ENCODE assay signal across 8 mouse cellular contexts in the genomic region with DNA sequence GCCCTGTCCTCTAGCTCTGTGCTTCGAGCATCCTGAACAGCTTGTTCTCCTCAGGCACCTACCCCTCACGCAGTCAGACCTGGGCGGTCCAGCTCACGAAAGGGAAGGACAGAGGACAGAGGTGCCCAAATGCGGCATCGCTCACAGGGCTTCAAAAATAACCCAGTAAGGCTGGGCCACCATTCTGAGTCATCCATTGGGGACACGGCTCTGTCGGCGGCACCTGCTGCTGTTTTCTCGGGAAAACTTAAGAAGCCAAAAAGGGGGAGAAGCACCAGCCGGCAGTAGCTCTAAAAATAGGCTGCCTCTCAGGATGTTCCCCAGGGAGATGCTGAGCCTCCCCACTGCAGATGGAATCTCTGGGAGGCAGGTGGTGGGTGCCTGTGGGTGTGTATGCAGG. TPM values are rescaled to one million over a fixed set of nuclear protein-coding genes. Genes with fewer than 3 reads are reported as not detected.
DNase-seq lines count a peak whose midpoint lies in the region; ATAC-seq and TF ChIP-seq lines count a peak whose summit lies in the region.

No protein-coding gene starts in this region.

- H3K4me1 ChIP-seq in hindbrain, embryonic 15.5 days (replicated peaks) = peaks cover 20% of the 10 kb centered on the region
- peaks cover 17% of the 10 kb centered on the region for H3K4me1 ChIP-seq in hindbrain, embryonic 12.5 days
- H3K4me1 ChIP-seq in forebrain, embryonic 16.5 days (replicated peaks; ENCODE audit: control insufficient read depth, insufficient read depth, low read length) = peaks cover 16% of the 10 kb centered on the region
- H3K4me1 ChIP-seq in midbrain, postnatal 0 days (ENCODE audit: insufficient read depth, low read length) = peaks cover 7% of the 10 kb centered on the region; the same call in 1 of the 2 replicates
- H3K4me1 ChIP-seq in stomach, postnatal 0 days (replicated peaks; ENCODE audit: control insufficient read depth, insufficient read depth) = peaks cover 6% of the 10 kb centered on the region; the same call in 1 of the 2 replicates

- 11% methylated on average over 11 of the region's 11 CpGs for WGBS in hindbrain, embryonic 15.5 days
- WGBS in hindbrain, embryonic 12.5 days = 11% methylated on average over 11 of the region's 11 CpGs
- WGBS in forebrain, embryonic 16.5 days = 7% methylated on average over 11 of the region's 11 CpGs
- WGBS in midbrain, postnatal 0 days = 14% methylated on average over 11 of the region's 11 CpGs
- WGBS in stomach, postnatal 0 days = 17% methylated on average over 11 of the region's 11 CpGs

- TF ChIP-seq CTCF in midbrain, postnatal 0 days (IDR thresholded peaks at IDR 0.05) = no peak
- TF ChIP-seq CTCF in stomach, postnatal 0 days (IDR thresholded peaks at IDR 0.05; ENCODE audit: low read depth) = no peak

- H3K27me3 ChIP-seq in hindbrain, embryonic 15.5 days = peaks cover 61% of the 10 kb centered on the region
- H3K27me3 ChIP-seq in hindbrain, embryonic 12.5 days = peaks cover 66% of the 10 kb centered on the region
- peaks cover 39% of the 10 kb centered on the region for H3K27me3 ChIP-seq in forebrain, embryonic 16.5 days (replicated peaks; ENCODE audit: control insufficient read depth, insufficient read depth, low read length)
- H3K27me3 ChIP-seq in midbrain, postnatal 0 days (ENCODE audit: insufficient read depth, low read length) = peaks cover 38% of the 10 kb centered on the region
- H3K27me3 ChIP-seq in stomach, postnatal 0 days (ENCODE audit: control insufficient read depth, insufficient read depth, low read length) = 0 out of 2 replicates have a peak, but pooled peaks cover 2% of the 10 kb centered on the region

- no peak overlapping the region for H3K9ac ChIP-seq in hindbrain, embryonic 15.5 days
- no peak overlapping the region for H3K9ac ChIP-seq in hindbrain, embryonic 12.5 days
- 0 out of 2 replicates have a peak overlapping the region, but pooled peaks have one; percentile 5 for H3K9ac ChIP-seq in forebrain, embryonic 16.5 days (replicated peaks; ENCODE audit: low read depth, low read length)
- no peak overlapping the region for H3K9ac ChIP-seq in midbrain, postnatal 0 days (replicated peaks; ENCODE audit: low read length, poor library complexity, severe bottlenecking)
- H3K9ac ChIP-seq in stomach, postnatal 0 days (ENCODE audit: low read length) = no peak overlapping the region

- peak; percentile 70 to 71 for DNase-seq in layer of hippocampus, adult 18-20 months (ENCODE audit: low spot score in 2 of 2)
- DNase-seq in midbrain, postnatal 0 days (ENCODE audit: low spot score) = no peak
- no peak for DNase-seq in stomach, postnatal 0 days (ENCODE audit: low spot score)
- no peak for DNase-seq in ovary, postnatal 14 days (ENCODE audit: low spot score)
- no peak for DNase-seq in adrenal gland, postnatal 4 days (ENCODE audit: low spot score in 2 of 2)

- H3K27ac ChIP-seq in hindbrain, embryonic 15.5 days (replicated peaks) = no peak overlapping the region
- H3K27ac ChIP-seq in hindbrain, embryonic 12.5 days = no peak overlapping the region
- no peak overlapping the region for H3K27ac ChIP-seq in forebrain, embryonic 16.5 days (ENCODE audit: low read length)
- no peak overlapping the region for H3K27ac ChIP-seq in midbrain, postnatal 0 days (ENCODE audit: low read depth, low read length)
- H3K27ac ChIP-seq in stomach, postnatal 0 days (replicated peaks) = no peak overlapping the region

- peak overlapping the region; percentile 97 for H3K4me2 ChIP-seq in hindbrain, embryonic 15.5 days
- H3K4me2 ChIP-seq in hindbrain, embryonic 12.5 days (replicated peaks) = no peak overlapping the region
- no peak overlapping the region for H3K4me2 ChIP-seq in forebrain, embryonic 16.5 days (ENCODE audit: low read length)
- peak overlapping the region; percentile 99; the same call in 1 of the 2 replicates for H3K4me2 ChIP-seq in midbrain, postnatal 0 days (ENCODE audit: low read depth, low read length, poor library complexity, severe bottlenecking)
- H3K4me2 ChIP-seq in stomach, postnatal 0 days (replicated peaks; ENCODE audit: low read depth) = no peak overlapping the region

- H3K9me3 ChIP-seq in hindbrain, embryonic 15.5 days = no peaks in the 10 kb centered on the region
- no peaks in the 10 kb centered on the region for H3K9me3 ChIP-seq in hindbrain, embryonic 12.5 days (replicated peaks)
- H3K9me3 ChIP-seq in forebrain, embryonic 16.5 days (ENCODE audit: control insufficient read depth, low read length) = no peaks in the 10 kb centered on the region
- H3K9me3 ChIP-seq in midbrain, postnatal 0 days (ENCODE audit: low read length) = no peaks in the 10 kb centered on the region
- H3K9me3 ChIP-seq in stomach, postnatal 0 days (ENCODE audit: control insufficient read depth, low read length) = no peaks in the 10 kb centered on the region

- no peaks in the 10 kb centered on the region for H3K36me3 ChIP-seq in hindbrain, embryonic 15.5 days
- H3K36me3 ChIP-seq in hindbrain, embryonic 12.5 days = no peaks in the 10 kb centered on the region
- no peaks in the 10 kb centered on the region for H3K36me3 ChIP-seq in forebrain, embryonic 16.5 days (ENCODE audit: control insufficient read depth, insufficient read depth)
- H3K36me3 ChIP-seq in midbrain, postnatal 0 days (ENCODE audit: insufficient read depth, low read length) = no peaks in the 10 kb centered on the region
- no peaks in the 10 kb centered on the region for H3K36me3 ChIP-seq in stomach, postnatal 0 days (ENCODE audit: control insufficient read depth, insufficient read depth, low read length)

- TF ChIP-seq EP300 in stomach, postnatal 0 days (optimal IDR thresholded peaks at IDR 0.05) = no peak

- H3K4me3 ChIP-seq in hindbrain, embryonic 15.5 days = no peak overlapping the region
- H3K4me3 ChIP-seq in hindbrain, embryonic 12.5 days = no peak overlapping the region
- no peak overlapping the region for H3K4me3 ChIP-seq in forebrain, embryonic 16.5 days (replicated peaks; ENCODE audit: low read length)
- H3K4me3 ChIP-seq in midbrain, postnatal 0 days (ENCODE audit: low read depth, low read length) = peak overlapping the region; percentile 63; the same call in 1 of the 2 replicates
- H3K4me3 ChIP-seq in stomach, postnatal 0 days (ENCODE audit: low read depth, low read length) = no peak overlapping the region

- no peak for ATAC-seq in hindbrain, embryonic 15.5 days (ENCODE audit: low FRiP score, low read depth)
- no peak for ATAC-seq in hindbrain, embryonic 12.5 days (ENCODE audit: low FRiP score)
- ATAC-seq in forebrain, embryonic 16.5 days = no peak
- no peak for ATAC-seq in midbrain, postnatal 0 days (ENCODE audit: low FRiP score)
- no peak for ATAC-seq in stomach, postnatal 0 days (ENCODE audit: low FRiP score, low TSS enrichment)

RNA-seq across cellular contexts. Expression of gene Car7, which starts 7.7 kb away (rescaled TPM):
- polyA plus RNA-seq in hindbrain, embryonic 15.5 days (2015; fragmentation: Nextera tagmentation; extraction: Ambion mirVana) = 2.7 and 4.0 TPM in 2 replicates
- polyA plus RNA-seq in hindbrain, embryonic 12.5 days (2016; fragmentation: Nextera tagmentation; extraction: Ambion mirVana) = 1.2 and 1.5 TPM in 2 replicates
- 1.6 and 1.9 TPM in 2 replicates for polyA plus RNA-seq in forebrain, embryonic 16.5 days (2015; fragmentation: Nextera tagmentation; extraction: Ambion mirVana)
- 10 to 100 TPM; 13.7 to 18.2 TPM for total RNA-seq in layer of hippocampus, adult 18-20 months (2021)
- total RNA-seq in midbrain, postnatal 0 days (2014; rRNA removed) = 1.6 and 2.8 TPM in 2 replicates
- 2.3 and 2.5 TPM in 2 replicates for polyA plus RNA-seq in midbrain, postnatal 0 days (2015; fragmentation: Nextera tagmentation; extraction: Ambion mirVana)
- 1.2 and 1.3 TPM in 2 replicates for polyA plus RNA-seq in stomach, postnatal 0 days (2015; fragmentation: Nextera tagmentation; extraction: Ambion mirVana)
- total RNA-seq in adrenal gland, postnatal 4 days (2021) = 1 to 10 TPM; 1.7 to 2.0 TPM

RNA-seq across cellular contexts. Expression of gene Nae1, which starts 7.7 kb away (rescaled TPM):
- polyA plus RNA-seq in hindbrain, embryonic 15.5 days (2015; fragmentation: Nextera tagmentation; extraction: Ambion mirVana) = 103 and 107 TPM in 2 replicates
- polyA plus RNA-seq in hindbrain, embryonic 12.5 days (2016; fragmentation: Nextera tagmentation; extraction: Ambion mirVana) = 114 and 130 TPM in 2 replicates
- polyA plus RNA-seq in forebrain, embryonic 16.5 days (2015; fragmentation: Nextera tagmentation; extraction: Ambion mirVana) = 122 and 131 TPM in 2 replicates
- total RNA-seq in layer of hippocampus, adult 18-20 months (2021) = 10 to 100 TPM; 43.6 to 45.7 TPM
- total RNA-seq in midbrain, postnatal 0 days (2014; rRNA removed) = 48.1 and 71.7 TPM in 2 replicates
- 107 and 108 TPM in 2 replicates for polyA plus RNA-seq in midbrain, postnatal 0 days (2015; fragmentation: Nextera tagmentation; extraction: Ambion mirVana)
- 59.2 and 64.1 TPM in 2 replicates for polyA plus RNA-seq in stomach, postnatal 0 days (2015; fragmentation: Nextera tagmentation; extraction: Ambion mirVana)
- total RNA-seq in adrenal gland, postnatal 4 days (2021) = 10 to 100 TPM; 39.6 to 48.0 TPM

RNA-seq across cellular contexts. Expression of gene Terb1, which starts 32.5 kb away (rescaled TPM):
- 0.62 and 0.65 TPM in 2 replicates for polyA plus RNA-seq in hindbrain, embryonic 15.5 days (2015; fragmentation: Nextera tagmentation; extraction: Ambion mirVana)
- polyA plus RNA-seq in hindbrain, embryonic 12.5 days (2016; fragmentation: Nextera tagmentation; extraction: Ambion mirVana) = 0.22 and 0.34 TPM in 2 replicates
- polyA plus RNA-seq in forebrain, embryonic 16.5 days (2015; fragmentation: Nextera tagmentation; extraction: Ambion mirVana) = 0.16 and 0.25 TPM in 2 replicates
- total RNA-seq in layer of hippocampus, adult 18-20 months (2021) = under 1 TPM; 0.66 to 0.74 TPM
- 0.71 and 0.85 TPM in 2 replicates for total RNA-seq in midbrain, postnatal 0 days (2014; rRNA removed)
- polyA plus RNA-seq in midbrain, postnatal 0 days (2015; fragmentation: Nextera tagmentation; extraction: Ambion mirVana) = 0.68 and 0.81 TPM in 2 replicates
- 0.18 and 0.33 TPM in 2 replicates for polyA plus RNA-seq in stomach, postnatal 0 days (2015; fragmentation: Nextera tagmentation; extraction: Ambion mirVana)
- under 1 TPM; 0.11 to 0.39 TPM for total RNA-seq in adrenal gland, postnatal 4 days (2021)

RNA-seq across cellular contexts. Expression of gene Pdp2, which starts 49.1 kb away (rescaled TPM):
- 17.9 and 20.6 TPM in 2 replicates for polyA plus RNA-seq in hindbrain, embryonic 15.5 days (2015; fragmentation: Nextera tagmentation; extraction: Ambion mirVana)
- polyA plus RNA-seq in hindbrain, embryonic 12.5 days (2016; fragmentation: Nextera tagmentation; extraction: Ambion mirVana) = 13.7 and 14.9 TPM in 2 replicates
- 18.4 TPM in 2 replicates for polyA plus RNA-seq in forebrain, embryonic 16.5 days (2015; fragmentation: Nextera tagmentation; extraction: Ambion mirVana)
- 1 to 10 TPM; 7.1 to 8.4 TPM for total RNA-seq in layer of hippocampus, adult 18-20 months (2021)
- 12.1 and 16.0 TPM in 2 replicates for total RNA-seq in midbrain, postnatal 0 days (2014; rRNA removed)
- 16.9 and 18.0 TPM in 2 replicates for polyA plus RNA-seq in midbrain, postnatal 0 days (2015; fragmentation: Nextera tagmentation; extraction: Ambion mirVana)
- polyA plus RNA-seq in stomach, postnatal 0 days (2015; fragmentation: Nextera tagmentation; extraction: Ambion mirVana) = 5.5 and 6.2 TPM in 2 replicates
- total RNA-seq in adrenal gland, postnatal 4 days (2021) = 10 to 100 TPM; 17.0 to 17.6 TPM

Comparison
In these comparisons a context has a peak if more than half of its experiments do, and no peak if none do; other contexts are left out.
1. H3K4me2 ChIP-seq: peak in hindbrain, embryonic 15.5 days (single experiment) and midbrain, postnatal 0 days (single experiment); none in hindbrain, embryonic 12.5 days (single experiment), forebrain, embryonic 16.5 days (single experiment) and stomach, postnatal 0 days (single experiment).
2. DNase-seq: peak in layer of hippocampus, adult 18-20 months (2 of 2); none in midbrain, postnatal 0 days (single experiment), stomach, postnatal 0 days (single experiment), ovary, postnatal 14 days (single experiment) and adrenal gland, postnatal 4 days (0 of 2).